Mouse (Mus musculus) bone marrow macrophage, adult 2 months (primary cell): ENCODE results near the gene Traf3ip1.

ENCODE experiments used
- CTCF ChIP-seq: IDR thresholded peaks from 2 replicates; pipeline ENCODE4 v1.5.1; 2012; ENCODE audit warnings: low read depth, mild to moderate bottlenecking, low read length, moderate library complexity
- POLR2A ChIP-seq: IDR thresholded peaks from 2 replicates; pipeline ENCODE4 v1.6.1; 2012; ENCODE audit warnings: mild to moderate bottlenecking, low read depth, low read length, borderline replicate concordance

GRCm38 (mm10) chr1:91574208-91574607 lies 79.8 kb downstream of the Traf3ip1 start:
- 0 out of 2 replicates have a peak, but pooled peaks have one; percentile 9 for TF ChIP-seq CTCF
- TF ChIP-seq POLR2A = no peak
